Mouse (Mus musculus) limb, embryonic 14.5 days (tissue): ENCODE data around the gene Serpinb9b. TPM values are rescaled to one million over a fixed set of nuclear protein-coding genes. Genes with fewer than 3 reads are reported as not detected.

ENCODE experiments used
- ATAC-seq: fragments of 200-750 bp; cut with Nextera tagmentation; 2 replicates; pipeline ENCODE4 v1.8.0; 2017; ENCODE audit warnings: low read depth, moderate number of reproducible peaks, moderate TSS enrichment; ENCODE audit not compliant: low FRiP score
- DNase-seq: peaks from one replicate; pipeline ENCODE4 v3.0.0-alpha.2; 2015; ENCODE audit warnings: low spot score
- H3K27ac ChIP-seq: fragments of 300-500 bp; sonication (generic); replicated peaks from 2 replicates; pipeline ENCODE4 v1.5.1; 2014; ENCODE audit warnings: low read depth, mild to moderate bottlenecking, low read length, moderate library complexity, mixed read lengths
- H3K27me3 ChIP-seq: fragments of 300-500 bp; sonication (generic); 2 replicates; pipeline ENCODE4 v1.6.1; 2014; ENCODE audit warnings: low read length, mixed read lengths; ENCODE audit not compliant: control insufficient read depth, insufficient read depth
- H3K36me3 ChIP-seq: fragments of 300-500 bp; sonication (generic); 2 replicates; pipeline ENCODE4 v1.6.1; 2014; ENCODE audit warnings: mild to moderate bottlenecking, low read length, moderate library complexity, mixed read lengths; ENCODE audit not compliant: control insufficient read depth, insufficient read depth
- H3K4me1 ChIP-seq: fragments of 300-500 bp; sonication (generic); 2 replicates; pipeline ENCODE4 v1.6.1; 2014; ENCODE audit warnings: antibody characterized with exemption, low read length, mixed read lengths; ENCODE audit not compliant: control insufficient read depth, insufficient read depth
- H3K4me2 ChIP-seq: fragments of 300-500 bp; sonication (generic); replicated peaks from 2 replicates; pipeline ENCODE4 v1.6.1; 2014; ENCODE audit warnings: low read depth, mild to moderate bottlenecking, low read length, moderate library complexity; ENCODE audit not compliant: severe bottlenecking
- H3K4me3 ChIP-seq: fragments of 300-500 bp; sonication (generic); replicated peaks from 2 replicates; pipeline ENCODE4 v1.5.1; 2014; ENCODE audit warnings: low read length
- H3K9ac ChIP-seq: fragments of 300-500 bp; sonication (generic); 2 replicates; pipeline ENCODE4 v1.6.1; 2014; ENCODE audit warnings: mild to moderate bottlenecking, low read depth, low read length, moderate library complexity; ENCODE audit not compliant: severe bottlenecking
- H3K9me3 ChIP-seq: fragments of 300-500 bp; sonication (generic); 2 replicates; pipeline ENCODE4 v1.6.1; 2016; ENCODE audit warnings: low read length; ENCODE audit not compliant: control insufficient read depth
- POLR2A ChIP-seq: fragments of 200-500 bp; IDR thresholded peaks from 2 replicates; pipeline ENCODE4 v1.8.0; 2012; ENCODE audit warnings: inconsistent platforms, mild to moderate bottlenecking, moderate library complexity, borderline replicate concordance; ENCODE audit not compliant: insufficient read depth, insufficient read length; ENCODE audit errors: extremely low read depth
- WGBS: fragments of 180-500 bp; shearing (Covaris S2); extraction: QIAGEN DNeasy Blood & Tissue Kit; methylation state at CpG from one replicate; pipeline ENCODE4 v1.1.7; 2014; 5-methylcytosine and 5-hydroxymethylcytosine counted together
- polyA plus RNA-seq, 2 experiments: library from polyadenylated mRNA; depleted of rRNA in 1 of 2; stranded (reverse) in 1 of 2; unstranded in 1 of 2; fragments of >200 nt; fragmentation: Nextera tagmentation in 1 of 2; extraction: Ambion mirVana in 1 of 2; gene quantifications; 2 replicates each; pipeline versions ENCODE4 v1.2.1 to v1.2.3; 2012 to 2014

Gene Serpinb9b
- polyA plus RNA-seq, 2 experiments = 0.10 TPM; not detected in 1

GRCm38 (mm10) chr13:33078056-33078705, 51.0 kb downstream of the Serpinb9b start, which contains the start of gene Serpinb1b:
TSS of gene Serpinb1b (plus strand) at chr13:33078575.
- H3K4me3 ChIP-seq = no peak within 1 kb of the TSS
- H3K9me3 ChIP-seq = no peaks in the 10 kb centered on the region
- 31% methylated on average over 3 of the region's 3 CpGs for WGBS
- ATAC-seq = no peak
- H3K9ac ChIP-seq = no peak within 1 kb of the TSS
- peak; percentile 50 for DNase-seq
- no peaks in the 10 kb centered on the region for H3K4me1 ChIP-seq
- no peak within 1 kb of the TSS for H3K4me2 ChIP-seq
- no peaks in the 10 kb centered on the region for H3K27me3 ChIP-seq
- no peaks in the 10 kb centered on the region for H3K36me3 ChIP-seq
- no peak within 1 kb of the TSS for H3K27ac ChIP-seq
- TF ChIP-seq POLR2A = no peak

GRCm38 (mm10) chr13:33079391-33079790, 52.2 kb downstream of the Serpinb9b start:
- H3K4me1 ChIP-seq = no peaks in the 10 kb centered on the region
- H3K36me3 ChIP-seq = no peaks in the 10 kb centered on the region
- DNase-seq (peak; percentile 71), ATAC-seq (peak; percentile 37)
- H3K9me3 ChIP-seq = no peaks in the 10 kb centered on the region
- no peak overlapping the region for H3K4me3 ChIP-seq
- WGBS = 24% methylated on average over 6 of the region's 6 CpGs
- H3K27ac ChIP-seq = no peak overlapping the region
- TF ChIP-seq POLR2A = no peak
- H3K27me3 ChIP-seq = no peaks in the 10 kb centered on the region
- H3K9ac ChIP-seq = no peak overlapping the region
- H3K4me2 ChIP-seq = no peak overlapping the region

- no peak overlapping the region for H3K4me2 ChIP-seq
- ATAC-seq = no peak
Observed at GRCm38 (mm10) chr13:33080356-33080755, 53.1 kb downstream of the Serpinb9b start.

GRCm38 (mm10) chr13:33083834-33084233, 56.6 kb downstream of the Serpinb9b start:
- no peak overlapping the region for H3K27ac ChIP-seq
- H3K27me3 ChIP-seq = no peaks in the 10 kb centered on the region
- 59% methylated on average over 2 of the region's 2 CpGs for WGBS
- DNase-seq (no peak), ATAC-seq (no peak)
- TF ChIP-seq POLR2A = no peak
- H3K9me3 ChIP-seq = no peaks in the 10 kb centered on the region
- no peak overlapping the region for H3K4me2 ChIP-seq
- H3K4me3 ChIP-seq = no peak overlapping the region
- no peaks in the 10 kb centered on the region for H3K36me3 ChIP-seq
- H3K4me1 ChIP-seq = no peaks in the 10 kb centered on the region
- H3K9ac ChIP-seq = no peak overlapping the region

More at GRCm38 (mm10) chr13:33080356-33080755, 53.1 kb downstream of the Serpinb9b start:
- no peaks in the 10 kb centered on the region for H3K36me3 ChIP-seq
- no peak overlapping the region for H3K4me3 ChIP-seq
- no peaks in the 10 kb centered on the region for H3K4me1 ChIP-seq
- H3K27ac ChIP-seq = no peak overlapping the region
- DNase-seq = no peak
- 34% methylated on average over 3 of the region's 3 CpGs for WGBS
- no peaks in the 10 kb centered on the region for H3K27me3 ChIP-seq
- no peak for TF ChIP-seq POLR2A
- H3K9me3 ChIP-seq = no peaks in the 10 kb centered on the region
- H3K9ac ChIP-seq = no peak overlapping the region

GRCm38 (mm10) chr13:33084975-33085694, 57.9 kb downstream of the Serpinb9b start:
- no peak for ATAC-seq
- Histone ChIP-seq H3K9ac (no peak overlapping the region), H3K4me3 (no peak overlapping the region), H3K4me1 (no peaks in the 10 kb centered on the region), H3K36me3 (no peaks in the 10 kb centered on the region), H3K4me2 (no peak overlapping the region), H3K27me3 (no peaks in the 10 kb centered on the region), H3K9me3 (no peaks in the 10 kb centered on the region), H3K27ac (no peak overlapping the region)
- TF ChIP-seq POLR2A = no peak
- DNase-seq = peak; percentile 46
- 72% methylated on average over 5 of the region's 5 CpGs for WGBS
